Mouse (Mus musculus) layer of hippocampus, adult 2 months (tissue): ENCODE measurements at regions not wholly inside any gene's neighbourhood (a gene's known extent, or its start where the extent isn't known, plus 50 kb on each side); places are given as distances from the start of the nearest gene placed in this dataset.

Source experiments
- DNase-seq, 2 experiments: peaks; one replicate each; pipeline ENCODE4 v3.0.0; 2022; ENCODE audit warnings: low spot score in 2 of 2
- H3K27ac ChIP-seq: fragments of 200-600 bp; 2 replicates; pipeline ENCODE4 v1.8.1; 2022
- H3K4me3 ChIP-seq: fragments of 200-600 bp; 2 replicates; pipeline ENCODE4 v1.8.1; 2022; ENCODE audit warnings: mild to moderate bottlenecking
- CTCF ChIP-seq: fragments of 200-600 bp; conservative IDR thresholded peaks from 2 replicates; pipeline ENCODE4 v1.8.1; 2022; ENCODE audit warnings: antibody characterized with exemption, mild to moderate bottlenecking, moderate library complexity

DNA sequence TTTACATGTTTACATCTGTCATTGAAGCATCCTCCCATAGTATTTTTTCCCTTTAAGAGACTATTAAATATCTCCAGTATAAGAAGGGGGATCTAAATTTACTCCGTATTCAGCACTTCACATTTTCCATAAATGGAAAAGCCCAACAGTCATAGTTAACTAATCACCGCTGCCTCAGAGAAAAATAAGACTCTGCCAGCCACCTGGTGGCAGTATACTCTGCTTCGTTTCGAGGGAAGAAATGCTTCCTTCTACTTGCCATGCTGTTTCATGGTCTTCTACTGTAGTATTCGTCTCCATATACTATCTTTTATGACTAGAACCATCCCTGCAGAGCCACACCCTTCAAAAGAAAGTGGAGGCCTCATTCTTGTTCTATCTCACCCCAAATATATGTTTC, 52.0 kb upstream of the Tro start:
- peak; percentile 80 for TF ChIP-seq CTCF
- peak in 1 of 2 experiments; percentile 29 for DNase-seq
- Histone ChIP-seq H3K27ac (no peak overlapping the region), H3K4me3 (no peak overlapping the region)
